Mouse (Mus musculus) heart, embryonic 11.5 days (tissue): Measurements from ENCODE around the gene Smlr1. TPM values are rescaled to one million over a fixed set of nuclear protein-coding genes. Genes with fewer than 3 reads are reported as not detected.

Experiments
- ATAC-seq: fragments of 200-750 bp; cut with Nextera tagmentation; replicated peaks from 2 replicates; pipeline ENCODE4 v1.8.0; 2017; ENCODE audit warnings: moderate library complexity; ENCODE audit not compliant: insufficient number of reproducible peaks, low FRiP score, low TSS enrichment
- H3K27ac ChIP-seq: fragments of 300-500 bp; sonication (generic); 2 replicates; pipeline ENCODE4 v1.5.1; 2014; ENCODE audit warnings: mild to moderate bottlenecking, low read depth, low read length
- H3K27me3 ChIP-seq: fragments of 300-500 bp; sonication (generic); 2 replicates; pipeline ENCODE4 v1.6.1; 2014; ENCODE audit warnings: mild to moderate bottlenecking, low read length, mixed read lengths; ENCODE audit not compliant: control insufficient read depth, insufficient read depth
- H3K36me3 ChIP-seq: fragments of 300-500 bp; sonication (generic); 2 replicates; pipeline ENCODE4 v1.6.1; 2014; ENCODE audit warnings: mild to moderate bottlenecking, low read length, moderate library complexity, mixed read lengths; ENCODE audit not compliant: control insufficient read depth, insufficient read depth
- H3K4me1 ChIP-seq: fragments of 300-500 bp; sonication (generic); 2 replicates; pipeline ENCODE4 v1.6.1; 2014; ENCODE audit warnings: low read length; ENCODE audit not compliant: control insufficient read depth, insufficient read depth
- H3K4me2 ChIP-seq: fragments of 300-500 bp; sonication (generic); 2 replicates; pipeline ENCODE4 v1.6.1; 2014; ENCODE audit warnings: mild to moderate bottlenecking, moderate library complexity
- H3K4me3 ChIP-seq: fragments of 300-500 bp; sonication (generic); 2 replicates; pipeline ENCODE4 v1.5.1; 2014; ENCODE audit warnings: low read depth, low read length
- H3K9ac ChIP-seq: fragments of 300-500 bp; sonication (generic); 2 replicates; pipeline ENCODE4 v1.6.1; 2014; ENCODE audit warnings: mild to moderate bottlenecking, low read depth, low read length, moderate library complexity
- H3K9me3 ChIP-seq: fragments of 300-500 bp; sonication (generic); replicated peaks from 2 replicates; pipeline ENCODE4 v1.6.1; 2016; ENCODE audit warnings: low read length; ENCODE audit not compliant: control insufficient read depth
- WGBS: fragments of 180-500 bp; shearing (Covaris S2); extraction: QIAGEN DNeasy Blood & Tissue Kit; methylation state at CpG from one replicate; pipeline ENCODE4 v1.1.7; 2014; ENCODE audit not compliant: insufficient replicate concordance; 5-methylcytosine and 5-hydroxymethylcytosine counted together
- polyA plus RNA-seq: library from polyadenylated mRNA; unstranded; fragments of >200 nt; fragmentation: Nextera tagmentation; extraction: Ambion mirVana; gene quantifications from 2 replicates; pipeline ENCODE4 v1.2.1, GENCODE M21; 2014

Smlr1 gene
- polyA plus RNA-seq, 1 experiment from 2014 or later, result not detected

GRCm38 (mm10) chr10:25538738-25539137 is 2.7 kb upstream of the Smlr1 start:
- 69% methylated on average over 1 of the region's 1 CpGs for WGBS
- Histone ChIP-seq H3K4me2 (no peak overlapping the region), H3K9ac (no peak overlapping the region), H3K9me3 (no peaks in the 10 kb centered on the region), H3K36me3 (no peaks in the 10 kb centered on the region), H3K4me3 (no peak overlapping the region), H3K27ac (no peak overlapping the region), H3K27me3 (no peaks in the 10 kb centered on the region), H3K4me1 (peaks cover 3% of the 10 kb centered on the region)
- no peak for ATAC-seq

GRCm38 (mm10) chr10:25536621-25537020 is 554 bp upstream of the Smlr1 start:
- H3K9me3 ChIP-seq, result no peaks in the 10 kb centered on the region
- H3K4me1 ChIP-seq, result peaks cover 13% of the 10 kb centered on the region
- ATAC-seq, result no peak
- H3K4me3 ChIP-seq, result no peak overlapping the region
- no peak overlapping the region for H3K9ac ChIP-seq
- H3K36me3 ChIP-seq, result no peaks in the 10 kb centered on the region
- no peaks in the 10 kb centered on the region for H3K27me3 ChIP-seq
- no peak overlapping the region for H3K27ac ChIP-seq
- no peak overlapping the region for H3K4me2 ChIP-seq
- 89% methylated on average over 6 of the region's 6 CpGs for WGBS

- no peaks in the 10 kb centered on the region for H3K36me3 ChIP-seq
- H3K4me2 ChIP-seq, result no peak overlapping the region
- no peak overlapping the region for H3K27ac ChIP-seq
- no peaks in the 10 kb centered on the region for H3K27me3 ChIP-seq
- no peak overlapping the region for H3K9ac ChIP-seq
- ATAC-seq, result no peak
- H3K9me3 ChIP-seq, result no peaks in the 10 kb centered on the region
- no peak overlapping the region for H3K4me3 ChIP-seq
- H3K4me1 ChIP-seq, result peaks cover 13% of the 10 kb centered on the region
- 78% methylated on average over 5 of the region's 5 CpGs for WGBS
Observed at GRCm38 (mm10) chr10:25534467-25534866, 1.6 kb downstream of the Smlr1 start.

DNA sequence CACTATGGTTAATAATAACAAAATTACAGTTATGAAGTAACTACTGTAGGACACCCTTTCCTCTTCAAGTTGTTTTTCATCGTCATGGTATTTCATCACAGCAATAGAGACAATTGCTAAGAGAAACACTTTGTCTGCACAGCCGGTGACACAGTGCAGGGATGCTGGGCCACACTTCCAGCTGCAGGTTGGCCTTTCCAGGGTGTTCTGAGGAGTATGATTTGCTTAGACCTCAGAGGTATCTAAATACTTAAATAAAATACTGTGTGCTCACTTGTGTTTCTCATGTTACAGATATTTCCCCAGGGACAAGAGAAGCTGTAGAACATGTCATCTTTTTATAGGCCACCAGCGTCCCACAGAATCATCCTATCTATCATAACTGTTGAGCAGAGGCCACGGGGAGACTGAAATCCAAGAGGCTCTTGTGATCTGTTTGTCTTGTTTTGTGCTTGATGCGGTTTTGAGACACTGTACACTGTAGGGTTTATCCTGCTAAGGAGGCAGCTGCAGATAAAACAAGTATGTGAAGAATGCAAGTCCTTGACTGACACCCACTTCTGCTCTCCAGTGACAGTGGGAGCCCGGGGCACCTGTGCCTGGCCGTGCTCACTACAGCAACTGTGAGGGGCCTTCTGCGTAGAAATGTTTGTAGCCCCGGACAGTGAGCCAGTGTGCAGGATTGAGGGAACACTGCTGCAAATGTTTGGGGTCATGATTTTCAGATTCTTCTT is 2.4 kb downstream of the Smlr1 start:
- H3K4me2 ChIP-seq, result no peak overlapping the region
- no peaks in the 10 kb centered on the region for H3K36me3 ChIP-seq
- no peak overlapping the region for H3K4me3 ChIP-seq
- no peak for ATAC-seq
- H3K27ac ChIP-seq, result 0 out of 2 replicates have a peak overlapping the region, but pooled peaks have one; percentile 15
- no peaks in the 10 kb centered on the region for H3K27me3 ChIP-seq
- H3K9ac ChIP-seq, result no peak overlapping the region
- WGBS, result 33% methylated on average over 9 of the region's 9 CpGs
- H3K4me1 ChIP-seq, result peaks cover 13% of the 10 kb centered on the region
- H3K9me3 ChIP-seq, result no peaks in the 10 kb centered on the region

- no peak overlapping the region for H3K4me3 ChIP-seq
- H3K4me2 ChIP-seq, result no peak overlapping the region
- no peaks in the 10 kb centered on the region for H3K27me3 ChIP-seq
- no peaks in the 10 kb centered on the region for H3K9me3 ChIP-seq
- H3K4me1 ChIP-seq, result peaks cover 13% of the 10 kb centered on the region
- no peaks in the 10 kb centered on the region for H3K36me3 ChIP-seq
- WGBS, result 53% methylated on average over 2 of the region's 2 CpGs
- no peak for ATAC-seq
- H3K9ac ChIP-seq, result no peak overlapping the region
- H3K27ac ChIP-seq, result no peak overlapping the region
Observed at GRCm38 (mm10) chr10:25533105-25533504, 3.0 kb downstream of the Smlr1 start.

GRCm38 (mm10) chr10:25531335-25531734 is 4.7 kb downstream of the Smlr1 start:
- no peak overlapping the region for H3K9ac ChIP-seq
- H3K27me3 ChIP-seq, result no peaks in the 10 kb centered on the region
- WGBS, result 76% methylated on average over 13 of the region's 13 CpGs
- H3K4me2 ChIP-seq, result no peak overlapping the region
- no peak for ATAC-seq
- H3K9me3 ChIP-seq, result no peaks in the 10 kb centered on the region
- no peak overlapping the region for H3K27ac ChIP-seq
- H3K4me1 ChIP-seq, result peaks cover 13% of the 10 kb centered on the region
- no peaks in the 10 kb centered on the region for H3K36me3 ChIP-seq
- no peak overlapping the region for H3K4me3 ChIP-seq

DNA sequence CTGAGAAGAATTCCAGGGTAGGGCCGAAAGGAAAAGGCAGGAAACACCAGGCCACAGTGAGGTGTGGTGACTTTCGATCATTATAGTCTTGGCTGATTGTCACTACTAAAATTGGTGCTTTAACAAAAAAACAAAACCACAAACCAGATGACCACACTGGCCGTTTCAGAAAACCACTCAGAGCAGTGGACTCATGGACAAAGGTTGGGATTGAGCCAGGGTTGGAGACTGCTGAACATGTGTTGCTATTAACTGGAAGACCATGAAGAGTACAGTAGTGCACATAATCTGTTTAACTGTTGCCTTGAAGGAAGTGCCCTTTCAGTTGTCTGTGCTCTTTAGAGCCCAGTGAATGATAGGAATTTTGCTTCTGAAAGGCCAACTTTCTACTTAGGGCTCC is 8.9 kb downstream of the Smlr1 start:
- Histone ChIP-seq H3K9me3 (no peaks in the 10 kb centered on the region), H3K4me3 (no peak overlapping the region)
- 80% methylated on average over 3 of the region's 3 CpGs for WGBS

DNA sequence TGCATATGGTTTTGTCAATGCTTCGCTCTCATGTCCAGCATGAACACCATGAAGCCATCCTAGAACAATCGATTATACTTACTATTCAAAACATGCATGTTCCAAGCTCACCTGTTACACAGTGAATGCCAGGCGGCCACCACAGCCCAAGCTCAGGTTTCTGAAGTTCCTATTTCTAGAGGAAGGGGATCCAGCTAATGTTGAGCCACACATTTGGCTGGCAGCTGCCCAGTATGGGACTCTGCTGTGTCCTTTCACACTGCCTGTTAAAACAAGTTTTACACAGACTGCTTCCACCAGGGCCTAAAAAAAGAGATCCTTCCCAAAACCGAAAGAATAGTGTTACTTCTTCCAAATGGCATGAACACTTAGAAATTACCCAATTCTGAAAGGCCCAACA is 9.4 kb downstream of the Smlr1 start:
- Histone ChIP-seq H3K27me3 (no peaks in the 10 kb centered on the region), H3K9me3 (no peaks in the 10 kb centered on the region), H3K36me3 (peaks cover 3% of the 10 kb centered on the region; the same call in 1 of the 2 replicates), H3K4me2 (no peak overlapping the region), H3K27ac (no peak overlapping the region), H3K9ac (no peak overlapping the region), H3K4me3 (no peak overlapping the region), H3K4me1 (no peaks in the 10 kb centered on the region)
- no peak for ATAC-seq
- WGBS, result 86% methylated on average over 4 of the region's 4 CpGs

More for the DNA sequence above, 8.9 kb downstream of the Smlr1 start:
- no peak for ATAC-seq
- no peak overlapping the region for H3K27ac ChIP-seq
- peaks cover 3% of the 10 kb centered on the region; the same call in 1 of the 2 replicates for H3K36me3 ChIP-seq
- H3K4me1 ChIP-seq, result no peaks in the 10 kb centered on the region
- H3K9ac ChIP-seq, result no peak overlapping the region
- no peak overlapping the region for H3K4me2 ChIP-seq
- H3K27me3 ChIP-seq, result no peaks in the 10 kb centered on the region

- no peak for ATAC-seq
- 67% methylated on average over 4 of the region's 4 CpGs for WGBS
- no peaks in the 10 kb centered on the region for H3K27me3 ChIP-seq
- H3K36me3 ChIP-seq, result peaks cover 3% of the 10 kb centered on the region; the same call in 1 of the 2 replicates
- no peaks in the 10 kb centered on the region for H3K4me1 ChIP-seq
- no peak overlapping the region for H3K4me3 ChIP-seq
- no peak overlapping the region for H3K4me2 ChIP-seq
- no peaks in the 10 kb centered on the region for H3K9me3 ChIP-seq
- H3K9ac ChIP-seq, result no peak overlapping the region
- no peak overlapping the region for H3K27ac ChIP-seq
Observed at GRCm38 (mm10) chr10:25526156-25526555, 9.9 kb downstream of the Smlr1 start.
